In genomic region chr13:57107956-57108355, GRCm38 (mm10) we compare ENCODE assay signal across 10 mouse cellular contexts.
A peak's percentile ranks its signal among the peaks of the same experiment; 100 is the strongest.
DNase-seq lines count a peak whose midpoint lies in the region; ATAC-seq lines count a peak whose summit lies in the region.
"Had no signal": no experiment of that assay in that cellular context is flagged by ENCODE, and none has a peak within 500 bp of the region (broad histone marks: within the 10 kb centered on the region; RNA-seq: fewer than 3 reads in every experiment).

No protein-coding gene starts in this region.

- no peaks in the 10 kb centered on the region for H3K9me3 ChIP-seq in heart, embryonic 15.5 days (replicated peaks)
- H3K9me3 ChIP-seq in hindbrain, embryonic 13.5 days, result no peaks in the 10 kb centered on the region
- H3K9me3 ChIP-seq in neural tube, embryonic 12.5 days, result no peaks in the 10 kb centered on the region
- H3K9me3 ChIP-seq in liver, embryonic 12.5 days (replicated peaks), result 0 out of 2 replicates have a peak, but pooled peaks cover 3% of the 10 kb centered on the region
- H3K9me3 ChIP-seq: limb, embryonic 15.5 days had no signal

- H3K4me3 ChIP-seq in heart, embryonic 15.5 days, result no peak overlapping the region
- H3K4me3 ChIP-seq in hindbrain, embryonic 13.5 days, result no peak overlapping the region
- no peak overlapping the region for H3K4me3 ChIP-seq in neural tube, embryonic 12.5 days
- no peak overlapping the region for H3K4me3 ChIP-seq in liver, embryonic 12.5 days
- H3K4me3 ChIP-seq: limb, embryonic 15.5 days had no signal

- H3K36me3 ChIP-seq in heart, embryonic 15.5 days, result no peaks in the 10 kb centered on the region
- H3K36me3 ChIP-seq in hindbrain, embryonic 13.5 days, result no peaks in the 10 kb centered on the region
- H3K36me3 ChIP-seq in neural tube, embryonic 12.5 days, result no peaks in the 10 kb centered on the region
- no peaks in the 10 kb centered on the region for H3K36me3 ChIP-seq in liver, embryonic 12.5 days
- H3K36me3 ChIP-seq: limb, embryonic 15.5 days had no signal

- no peaks in the 10 kb centered on the region for H3K27me3 ChIP-seq in heart, embryonic 15.5 days
- no peaks in the 10 kb centered on the region for H3K27me3 ChIP-seq in hindbrain, embryonic 13.5 days
- no peaks in the 10 kb centered on the region for H3K27me3 ChIP-seq in neural tube, embryonic 12.5 days (replicated peaks)
- H3K27me3 ChIP-seq in liver, embryonic 12.5 days (replicated peaks), result 0 out of 2 replicates have a peak, but pooled peaks cover 7% of the 10 kb centered on the region
- H3K27me3 ChIP-seq: limb, embryonic 15.5 days had no signal

- H3K27ac ChIP-seq in heart, embryonic 15.5 days, result no peak overlapping the region
- H3K27ac ChIP-seq in hindbrain, embryonic 13.5 days, result peak overlapping the region; percentile 56
- no peak overlapping the region for H3K27ac ChIP-seq in neural tube, embryonic 12.5 days
- H3K27ac ChIP-seq in liver, embryonic 12.5 days, result no peak overlapping the region
- H3K27ac ChIP-seq: limb, embryonic 15.5 days had no signal

- WGBS in heart, embryonic 15.5 days, result 10% methylated on average over 12 of the region's 12 CpGs
- WGBS in hindbrain, embryonic 13.5 days, result 5% methylated on average over 12 of the region's 12 CpGs
- 6% methylated on average over 12 of the region's 12 CpGs for WGBS in neural tube, embryonic 12.5 days
- WGBS in liver, embryonic 12.5 days (ENCODE audit: insufficient replicate concordance), result 15% methylated on average over 12 of the region's 12 CpGs

- H3K4me2 ChIP-seq in heart, embryonic 15.5 days, result peak overlapping the region; percentile 43
- peak overlapping the region; percentile 6; the same call in 1 of the 2 replicates for H3K4me2 ChIP-seq in hindbrain, embryonic 13.5 days
- peak overlapping the region; percentile 37 for H3K4me2 ChIP-seq in neural tube, embryonic 12.5 days (replicated peaks)
- H3K4me2 ChIP-seq in liver, embryonic 12.5 days, result no peak overlapping the region
- H3K4me2 ChIP-seq: limb, embryonic 15.5 days had no signal

- H3K4me1 ChIP-seq in heart, embryonic 15.5 days (replicated peaks), result peaks cover 7% of the 10 kb centered on the region
- peaks cover 21% of the 10 kb centered on the region for H3K4me1 ChIP-seq in hindbrain, embryonic 13.5 days (replicated peaks)
- H3K4me1 ChIP-seq in neural tube, embryonic 12.5 days, result peaks cover 18% of the 10 kb centered on the region; the same call in 1 of the 2 replicates
- no peaks in the 10 kb centered on the region for H3K4me1 ChIP-seq in liver, embryonic 12.5 days

- no peak for DNase-seq in heart, postnatal 14 days
- peak; percentile 44 for DNase-seq in embryo, embryonic 9.5 days (ENCODE audit: extremely low spot score)
- no peak for DNase-seq in left cerebral cortex, postnatal 25 days (ENCODE audit: low spot score in 2 of 2)
- DNase-seq in ovary, adult 18-20 months (ENCODE audit: low spot score), result no peak
- DNase-seq: lung, postnatal 14 days had no signal

- intact Hi-C loops in heart, postnatal 14 days (cut with DNase I), result no loop called here
- intact Hi-C loops in left cerebral cortex, postnatal 25 days (cut with DNase I), result no loop called here

- H3K9ac ChIP-seq in heart, embryonic 15.5 days, result no peak overlapping the region
- peak overlapping the region; percentile 15; the same call in 1 of the 2 replicates for H3K9ac ChIP-seq in hindbrain, embryonic 13.5 days
- H3K9ac ChIP-seq in neural tube, embryonic 12.5 days, result no peak overlapping the region
- no peak overlapping the region for H3K9ac ChIP-seq in liver, embryonic 12.5 days
- H3K9ac ChIP-seq: limb, embryonic 15.5 days had no signal

- no peak for ATAC-seq in heart, embryonic 15.5 days (replicated peaks; ENCODE audit: insufficient number of reproducible peaks, insufficient read depth, low FRiP score, low read depth)
- no peak for ATAC-seq in hindbrain, embryonic 13.5 days (ENCODE audit: low FRiP score)
- ATAC-seq in neural tube, embryonic 12.5 days (ENCODE audit: low FRiP score, low read depth), result no peak
- no peak for ATAC-seq in liver, embryonic 12.5 days
